Mouse (Mus musculus) regulatory T cell (primary cell): Measurements from ENCODE around the gene Tex261.

ENCODE experiments used
- in situ Hi-C: fragments of 300-600 bp; cut with MboI, MseI; formaldehyde crosslinking; loops from one replicate; pipeline ENCODE4 v1.15.1; 2025; ENCODE audit warnings: high pct_unique_total_duplicates

Gene Tex261

DNA sequence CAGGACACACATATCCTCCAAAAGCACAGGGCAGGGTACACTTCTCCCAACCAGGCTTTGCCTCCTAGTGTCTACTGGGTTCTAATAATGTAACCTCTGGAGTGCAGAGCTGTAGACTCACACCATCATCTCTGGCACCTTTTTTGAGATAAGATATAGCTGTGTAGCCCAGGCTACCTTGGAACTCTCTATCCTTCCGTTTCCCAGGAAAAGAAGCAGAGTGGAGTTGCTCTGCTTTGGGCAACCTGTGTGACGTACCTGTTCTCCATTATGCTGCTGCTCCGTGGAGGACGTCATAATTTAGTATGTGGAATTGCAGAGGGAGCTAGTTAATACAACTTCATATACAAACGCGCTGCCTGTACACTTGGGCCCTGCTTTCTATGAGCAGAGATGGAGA, 13.3 kb downstream of the Tex261 start, which contains the start of gene Ankrd53:
Ankrd53 (plus strand) TSS at position 301 of the 400 bp plus-strand sequence.
- in situ Hi-C loops = no loop called here

DNA sequence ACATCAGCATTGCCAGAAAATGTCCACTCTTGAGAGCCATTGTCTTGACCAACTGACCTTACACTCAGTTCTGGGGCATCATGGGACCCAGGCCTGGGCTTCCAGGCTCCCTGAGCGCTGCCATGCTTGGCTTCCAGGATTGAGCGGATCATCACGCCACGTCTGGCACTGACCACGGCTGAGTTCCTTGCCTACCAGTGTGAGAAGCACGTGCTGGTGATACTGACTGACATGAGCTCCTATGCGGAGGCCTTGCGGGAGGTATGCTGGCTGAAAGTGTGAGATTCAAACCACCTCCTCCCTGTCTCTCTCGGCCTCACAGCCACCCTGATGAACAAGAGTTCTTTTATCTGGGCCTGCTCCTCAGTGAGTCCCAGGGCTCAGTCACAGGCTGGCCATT, 19.6 kb downstream of the Tex261 start:
- in situ Hi-C loops = no loop called here

DNA sequence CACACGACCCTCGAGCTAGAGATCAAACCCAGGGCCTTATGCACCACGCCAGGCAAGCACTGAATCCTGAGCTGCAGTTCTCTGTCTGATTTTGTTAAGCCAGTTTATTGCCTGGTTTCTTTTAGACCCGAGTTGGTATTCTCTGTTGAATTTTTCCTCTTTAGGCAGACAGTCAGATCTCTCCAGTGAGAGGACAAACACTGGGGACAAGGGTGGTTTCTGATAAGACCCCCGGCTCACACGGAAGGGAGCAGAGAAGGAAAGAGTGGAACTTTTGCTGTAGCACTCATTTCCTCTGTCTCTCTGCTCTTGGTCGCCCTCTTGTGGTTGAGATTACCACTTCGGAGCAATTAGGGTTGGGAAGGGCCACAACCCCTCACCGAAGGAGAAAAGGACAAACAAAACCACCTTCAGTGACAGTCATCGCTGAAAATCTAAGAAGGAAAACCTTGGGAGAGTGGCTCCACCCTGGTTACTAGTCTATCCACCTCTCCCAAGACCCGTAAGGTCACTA, 25.4 kb downstream of the Tex261 start:
- in situ Hi-C loops = no loop called here

DNA sequence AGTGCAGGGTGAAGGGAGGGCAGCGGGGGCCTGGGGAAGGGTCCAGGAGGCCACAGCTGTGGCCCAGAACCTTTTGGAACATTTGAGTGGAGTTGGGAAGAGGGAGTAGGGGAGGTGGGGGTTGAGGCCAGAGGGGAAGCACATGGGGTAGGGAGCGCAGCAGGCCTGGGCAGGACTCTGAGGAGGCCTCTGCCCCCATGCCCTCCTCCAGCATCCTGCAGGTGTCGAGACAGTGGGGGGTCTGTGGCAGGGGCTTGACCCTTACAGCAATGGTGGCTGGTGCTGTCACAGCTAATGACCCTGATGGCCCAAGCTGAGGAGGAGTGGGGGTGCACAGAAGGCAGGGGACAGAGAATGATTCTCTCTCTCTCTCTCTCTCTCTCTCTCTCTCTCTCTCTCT, 26.3 kb downstream of the Tex261 start:
- in situ Hi-C loops = no loop called here

DNA sequence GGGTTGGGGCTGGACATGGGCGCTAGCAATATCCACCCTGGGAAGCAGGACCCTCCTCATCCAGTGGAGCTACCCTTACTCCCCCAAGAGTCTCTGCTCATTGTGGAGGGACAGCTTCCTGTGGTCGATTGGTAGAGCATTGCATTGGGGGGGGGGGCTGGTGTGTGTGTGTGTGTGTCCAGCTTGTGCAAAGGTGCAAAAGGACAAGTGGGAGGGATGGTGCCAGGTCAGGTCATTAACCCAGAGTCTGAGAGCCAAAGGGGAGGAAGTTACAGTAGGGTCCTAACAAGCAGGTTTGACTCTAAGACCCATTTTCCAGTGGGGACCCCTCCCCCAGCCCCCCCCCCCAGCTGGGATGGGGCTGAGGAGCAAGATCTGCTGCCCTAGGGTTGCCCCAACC, 30.1 kb downstream of the Tex261 start:
- in situ Hi-C loops = no loop called here

DNA sequence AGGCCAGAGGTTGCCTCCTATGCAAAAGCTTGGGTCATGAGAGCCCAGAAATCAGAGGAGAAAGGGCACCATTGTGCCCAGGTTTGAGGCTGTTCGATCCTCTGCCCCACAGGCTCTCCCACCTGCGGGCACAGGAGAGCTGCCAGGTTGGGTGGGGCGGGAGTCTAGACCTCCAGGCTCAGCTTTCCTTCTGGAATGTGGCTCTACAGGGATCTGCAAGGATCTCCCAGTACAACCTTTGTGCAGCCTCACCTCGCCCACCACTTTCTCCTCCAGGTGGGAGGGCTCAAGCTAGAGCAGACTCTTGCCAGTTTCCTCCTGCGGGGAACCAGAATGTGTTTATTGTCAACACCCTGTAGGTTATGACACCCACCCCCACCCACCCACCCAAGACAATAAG, 31.1 kb downstream of the Tex261 start:
- in situ Hi-C loops = loop anchor here (5.0 kb wide), 1 partner anchor 57 kb away; no protein-coding TSS in a partner anchor

DNA sequence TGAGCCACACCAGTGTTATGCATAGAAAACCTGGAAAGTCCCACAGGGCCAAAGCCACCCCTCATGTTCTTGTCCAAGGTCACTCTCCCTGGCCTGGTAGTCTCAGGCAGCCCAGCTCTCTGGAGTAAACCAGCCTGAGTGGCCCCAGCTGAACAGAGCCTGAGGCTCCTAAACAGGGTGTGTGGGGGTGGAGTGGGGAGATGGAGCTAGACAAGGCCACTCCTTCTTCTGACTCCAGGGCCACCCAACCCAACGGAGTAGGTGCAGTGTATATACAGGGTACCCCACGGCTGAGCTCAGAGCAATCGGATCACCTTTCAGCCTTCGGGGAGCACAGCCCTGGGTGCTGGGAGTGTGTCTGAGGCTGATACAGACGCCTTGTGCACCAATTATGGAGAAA, 31.5 kb downstream of the Tex261 start:
- in situ Hi-C loops = loop anchor here (5.0 kb wide), 1 partner anchor 57 kb away; no protein-coding TSS in a partner anchor

DNA sequence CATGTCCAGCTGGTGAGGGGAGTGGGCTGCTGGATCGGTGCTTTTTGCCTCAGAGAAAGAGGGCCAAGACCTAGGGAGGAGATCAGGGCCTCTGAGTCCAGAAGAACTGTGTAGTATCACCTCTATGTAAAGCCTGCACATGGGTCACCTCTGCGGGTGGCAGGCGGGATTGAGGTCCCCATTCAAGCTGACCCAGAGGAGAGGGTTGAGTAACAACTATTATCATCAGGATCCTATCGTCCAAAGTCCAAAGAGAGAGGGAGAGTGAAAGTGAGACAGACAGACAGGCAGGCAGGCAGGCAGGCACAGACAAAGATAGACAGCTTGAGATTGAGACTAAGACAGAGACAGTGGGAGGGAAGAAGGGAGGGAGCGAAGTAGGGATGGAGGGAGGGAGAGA, 32.4 kb downstream of the Tex261 start:
- in situ Hi-C loops = loop anchor here (5.0 kb wide), 1 partner anchor 56 kb away; no protein-coding TSS in a partner anchor

DNA sequence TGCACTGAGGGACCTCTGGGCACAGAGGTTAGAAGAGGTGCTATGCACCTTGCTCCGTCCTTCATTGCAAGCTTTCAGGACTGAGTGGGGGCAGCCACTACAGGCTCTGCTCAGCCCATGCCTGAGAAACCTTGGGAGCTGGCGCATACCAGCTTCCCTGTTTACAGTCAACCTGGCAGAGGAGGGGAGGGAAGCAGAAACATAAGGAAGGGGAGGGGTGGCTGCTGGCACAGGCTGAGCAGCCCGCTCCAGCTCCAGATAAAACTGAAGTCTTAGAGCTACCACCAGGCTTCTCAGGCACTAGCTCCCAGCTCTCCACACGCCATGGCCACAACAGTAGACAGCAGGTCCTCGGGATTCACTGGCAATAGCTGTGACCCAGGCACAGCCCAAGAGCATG, 32.9 kb downstream of the Tex261 start, which contains the start of gene Atp6v1b1:
Atp6v1b1 (plus strand) TSS at position 230 of the 400 bp plus-strand sequence.
- in situ Hi-C loops = loop anchor here (5.0 kb wide), 1 partner anchor 55 kb away; no protein-coding TSS in a partner anchor

DNA sequence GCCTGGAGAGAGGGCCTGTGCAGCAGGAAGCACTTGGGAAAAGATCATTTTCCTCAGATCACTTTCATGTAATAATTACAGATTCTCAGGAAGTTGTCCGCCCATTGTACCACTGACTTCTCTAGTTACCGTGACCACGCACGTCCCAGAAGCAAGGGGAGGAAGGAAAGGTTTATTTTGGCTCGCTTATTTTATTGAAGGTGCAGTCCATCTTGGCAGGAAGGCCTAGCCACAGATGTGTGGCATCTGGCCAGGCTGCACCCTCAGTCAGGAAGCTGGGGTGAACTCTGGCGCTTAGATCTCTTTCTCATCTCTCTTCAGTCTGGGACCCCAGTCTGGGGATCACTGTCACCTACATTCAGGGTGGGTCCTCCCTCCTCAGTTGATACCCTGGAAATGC, 37.0 kb downstream of the Tex261 start:
- in situ Hi-C loops = no loop called here

DNA sequence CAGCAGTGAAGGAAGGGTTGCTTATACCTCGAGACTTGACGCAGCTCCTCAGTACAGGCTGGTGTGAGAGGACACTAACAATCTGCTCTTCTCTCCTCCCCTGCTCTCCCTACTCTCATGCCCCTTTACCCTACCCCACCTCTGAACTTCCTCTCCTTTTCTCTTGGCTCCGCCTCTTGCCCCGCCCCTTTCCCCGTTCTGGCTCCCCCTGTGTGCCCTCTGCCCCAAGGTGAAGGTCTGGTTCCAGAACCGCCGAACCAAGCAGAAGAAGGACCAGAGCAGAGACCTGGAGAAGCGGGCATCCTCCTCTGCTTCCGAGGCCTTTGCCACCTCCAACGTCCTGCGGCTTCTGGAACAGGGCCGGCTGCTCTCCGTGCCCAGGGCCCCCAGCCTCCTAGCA, 38.3 kb downstream of the Tex261 start:
- in situ Hi-C loops = no loop called here

DNA sequence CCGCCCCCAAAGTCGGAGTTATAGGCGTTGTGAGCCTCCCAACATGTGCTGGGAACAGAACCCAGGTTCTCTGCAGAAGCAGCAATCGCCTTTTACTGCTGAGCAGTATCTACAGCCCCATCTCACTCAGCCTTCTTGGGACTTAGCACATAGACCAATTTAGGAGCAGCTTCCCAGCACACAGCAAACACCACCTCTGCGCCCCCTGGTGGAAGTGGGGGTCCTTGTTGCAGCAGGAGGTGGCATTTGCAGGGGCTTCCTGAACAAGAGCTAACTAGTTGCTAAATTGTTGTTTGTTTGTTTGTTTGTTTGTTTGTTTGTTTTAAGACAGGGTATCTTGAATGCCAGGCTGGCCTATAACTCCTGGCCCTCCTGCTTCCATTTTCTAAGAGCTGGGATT, 44.5 kb downstream of the Tex261 start:
- in situ Hi-C loops = no loop called here

DNA sequence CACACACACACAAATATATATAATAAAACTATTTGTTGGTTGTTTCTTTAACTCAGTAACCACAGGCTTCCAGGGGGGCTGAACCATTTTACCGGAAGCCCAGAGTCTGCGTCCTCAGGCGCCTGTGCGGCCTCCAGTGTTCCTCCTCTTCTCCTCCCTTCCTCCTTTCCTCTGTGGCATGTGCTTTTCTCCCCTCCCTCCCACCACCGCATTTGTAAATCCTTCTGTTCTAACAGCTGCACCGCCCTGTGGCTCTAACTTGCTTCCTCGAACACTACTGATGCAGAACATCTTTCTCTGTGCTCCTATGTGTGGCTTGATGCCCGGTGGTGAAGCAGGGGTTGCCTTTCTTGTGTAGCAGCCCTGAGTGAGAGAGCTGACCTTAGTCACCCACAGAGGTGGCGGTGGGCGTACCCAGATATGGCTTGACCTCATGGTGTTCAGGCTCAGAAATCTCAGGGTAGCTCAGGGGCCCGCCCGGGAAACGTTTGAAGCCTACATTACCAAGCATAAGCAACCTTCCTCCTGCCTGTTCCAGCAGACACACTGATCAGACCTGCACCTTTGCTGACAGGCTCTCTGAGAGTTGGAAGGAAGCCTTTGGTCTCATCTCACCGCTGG, 46.2 kb downstream of the Tex261 start:
- in situ Hi-C loops = no loop called here

DNA sequence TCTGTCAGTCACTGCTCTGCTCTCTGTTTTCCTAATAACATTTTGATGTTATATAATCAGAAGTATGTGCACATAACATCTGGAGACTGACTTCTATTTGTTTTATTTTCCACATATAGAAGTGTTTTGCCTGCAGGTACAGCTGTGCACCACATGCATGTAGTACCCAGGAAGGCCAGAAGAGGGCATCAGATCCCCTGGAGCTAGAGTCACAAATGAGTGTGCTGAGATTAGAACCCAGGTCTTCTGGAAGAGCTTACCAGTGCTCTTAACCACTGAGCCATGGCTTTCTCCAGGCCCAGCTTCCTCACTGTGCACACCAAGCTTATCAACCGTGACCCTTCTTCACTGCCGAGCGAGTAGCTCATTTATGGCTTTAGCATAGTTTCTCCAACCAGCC, 47.1 kb downstream of the Tex261 start:
- in situ Hi-C loops = no loop called here

DNA sequence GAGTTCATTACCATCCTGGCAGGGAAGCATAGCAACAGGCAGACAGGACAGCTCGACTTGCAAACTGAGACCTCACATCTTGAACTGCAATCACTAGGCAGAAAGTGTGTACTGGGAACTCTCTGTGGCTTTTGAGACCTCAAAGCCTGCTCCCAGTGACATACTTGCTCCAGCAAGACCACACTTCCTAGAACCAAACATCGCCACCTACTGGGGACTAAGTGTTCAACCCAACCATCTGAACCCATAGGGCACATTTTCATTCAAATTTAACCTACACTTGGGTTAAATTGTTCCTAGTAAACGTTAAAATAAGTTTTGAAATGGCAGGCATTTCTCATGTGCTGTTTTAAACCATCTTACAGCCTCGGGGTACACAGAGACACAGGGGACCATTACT, 48.4 kb downstream of the Tex261 start:
- in situ Hi-C loops = no loop called here

DNA sequence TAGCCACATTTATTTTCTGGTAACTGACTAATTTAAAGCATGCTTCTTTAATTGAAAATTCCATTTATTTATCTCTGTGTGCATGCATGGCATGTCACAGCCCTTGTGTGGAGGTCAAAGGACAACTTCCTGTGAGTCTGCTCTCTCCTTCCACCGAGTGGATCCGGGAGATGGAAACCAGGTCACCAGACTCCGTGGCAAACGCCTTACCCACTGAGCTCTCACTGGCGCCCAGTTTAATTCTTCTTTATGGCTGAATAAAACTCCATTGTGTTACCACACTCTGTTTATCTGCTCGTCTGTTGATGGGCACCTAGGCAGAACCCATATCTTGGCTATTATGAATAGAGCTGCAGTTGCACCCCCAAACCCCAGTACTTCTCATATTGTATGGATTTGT, 53.1 kb downstream of the Tex261 start:
- in situ Hi-C loops = no loop called here
